Mouse (Mus musculus) midbrain, embryonic 11.5 days (tissue): ENCODE data around the gene Vmn1r181. TPM values are rescaled to one million over a fixed set of nuclear protein-coding genes. Genes with fewer than 3 reads are reported as not detected.
"Not testable (repeated sequence)": the region's sequence is repeated elsewhere in the genome, so short reads cannot be mapped to it uniquely, and the experiment has no call there.

Experiments
- ATAC-seq: fragments of 200-750 bp; cut with Nextera tagmentation; 2 replicates; pipeline ENCODE4 v1.8.0; 2017; ENCODE audit warnings: moderate TSS enrichment, moderate library complexity; ENCODE audit not compliant: low FRiP score
- DNase-seq: peaks from one replicate; pipeline ENCODE4 v3.0.0; 2015; ENCODE audit warnings: low spot score; ENCODE audit errors: missing footprints
- H3K27ac ChIP-seq: fragments of 300-500 bp; sonication (generic); 2 replicates; pipeline ENCODE4 v1.5.1; 2014; ENCODE audit warnings: low read depth, low read length
- H3K27me3 ChIP-seq: fragments of 300-500 bp; sonication (generic); 2 replicates; pipeline ENCODE4 v1.6.1; 2014; ENCODE audit warnings: mild to moderate bottlenecking, low read length, moderate library complexity, mixed read lengths; ENCODE audit not compliant: control insufficient read depth, insufficient read depth
- H3K36me3 ChIP-seq: fragments of 300-500 bp; sonication (generic); 2 replicates; pipeline ENCODE4 v1.6.1; 2014; ENCODE audit warnings: mild to moderate bottlenecking, low read length, moderate library complexity, mixed read lengths; ENCODE audit not compliant: control insufficient read depth, insufficient read depth
- H3K4me1 ChIP-seq: fragments of 300-500 bp; sonication (generic); 2 replicates; pipeline ENCODE4 v1.6.1; 2014; ENCODE audit warnings: low read length; ENCODE audit not compliant: control insufficient read depth, insufficient read depth
- H3K4me2 ChIP-seq: fragments of 300-500 bp; sonication (generic); 2 replicates; pipeline ENCODE4 v1.6.1; 2014; ENCODE audit warnings: mild to moderate bottlenecking, moderate library complexity
- H3K4me3 ChIP-seq: fragments of 300-500 bp; sonication (generic); 2 replicates; pipeline ENCODE4 v1.5.1; 2014; ENCODE audit warnings: low read depth, low read length
- H3K9ac ChIP-seq: fragments of 300-500 bp; sonication (generic); 2 replicates; pipeline ENCODE4 v1.6.1; 2014; ENCODE audit warnings: low read length
- H3K9me3 ChIP-seq: fragments of 300-500 bp; sonication (generic); 2 replicates; pipeline ENCODE4 v1.6.1; 2016; ENCODE audit warnings: low read length; ENCODE audit not compliant: control insufficient read depth
- WGBS: fragments of 180-500 bp; shearing (Covaris S2); extraction: QIAGEN DNeasy Blood & Tissue Kit; methylation state at CpG from one replicate; pipeline ENCODE4 v1.1.7; 2014; 5-methylcytosine and 5-hydroxymethylcytosine counted together
- polyA plus RNA-seq: library from polyadenylated mRNA; unstranded; fragments of >200 nt; fragmentation: Nextera tagmentation; extraction: Ambion mirVana; gene quantifications from 2 replicates; pipeline ENCODE4 v1.2.1, GENCODE M21; 2014

Gene Vmn1r181
- polyA plus RNA-seq = not detected in 2 replicates

DNA sequence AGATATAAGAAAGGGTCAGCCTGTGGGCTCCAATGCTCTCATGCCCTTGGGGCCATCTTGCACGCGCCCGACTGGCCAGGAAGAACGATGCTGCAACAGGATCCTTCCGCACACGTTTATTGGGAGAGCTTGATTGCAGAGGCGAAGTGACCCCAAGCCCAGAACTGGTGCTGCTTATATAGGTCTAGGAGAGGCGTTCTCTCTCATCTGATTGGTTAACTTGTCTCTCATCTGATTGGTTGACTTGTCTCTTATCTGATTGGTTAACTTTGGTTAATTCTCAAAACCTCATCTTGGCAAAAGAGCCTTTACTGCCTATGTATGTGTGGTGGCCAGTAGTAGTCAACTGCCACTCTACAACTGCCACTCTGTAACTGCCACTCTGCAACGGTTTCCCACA is at the start of gene Vmn1r181:
TSS of gene Vmn1r181 (plus strand) at position 301 of the 400 bp plus-strand sequence.
- H3K27me3 ChIP-seq, ATAC-seq, DNase-seq, H3K9ac ChIP-seq, H3K27ac ChIP-seq, H3K4me1 ChIP-seq, H3K36me3 ChIP-seq, H3K4me3 ChIP-seq, H3K4me2 ChIP-seq: not testable (repeated sequence)
- 77% methylated on average over 9 of the region's 9 CpGs for WGBS
- H3K9me3 ChIP-seq = peaks cover 22% of the 10 kb centered on the region; the same call in 1 of the 2 replicates

GRCm38 (mm10) chr7:23926678-23927077 is 47.7 kb upstream of the Vmn1r181 start, which contains the start of gene Vmn1r179:
Gene Vmn1r179, plus strand, starts transcription at chr7:23926978.
- no peaks in the 10 kb centered on the region for H3K4me1 ChIP-seq
- H3K27ac ChIP-seq = no peak within 1 kb of the TSS
- H3K9me3 ChIP-seq = peaks cover 10% of the 10 kb centered on the region
- DNase-seq (no peak), ATAC-seq (no peak)
- no peaks in the 10 kb centered on the region for H3K27me3 ChIP-seq
- WGBS = 51% methylated on average over 2 of the region's 2 CpGs
- no peak within 1 kb of the TSS for H3K9ac ChIP-seq
- H3K4me3 ChIP-seq = no peak within 1 kb of the TSS
- no peak within 1 kb of the TSS for H3K4me2 ChIP-seq
- no peaks in the 10 kb centered on the region for H3K36me3 ChIP-seq

DNA sequence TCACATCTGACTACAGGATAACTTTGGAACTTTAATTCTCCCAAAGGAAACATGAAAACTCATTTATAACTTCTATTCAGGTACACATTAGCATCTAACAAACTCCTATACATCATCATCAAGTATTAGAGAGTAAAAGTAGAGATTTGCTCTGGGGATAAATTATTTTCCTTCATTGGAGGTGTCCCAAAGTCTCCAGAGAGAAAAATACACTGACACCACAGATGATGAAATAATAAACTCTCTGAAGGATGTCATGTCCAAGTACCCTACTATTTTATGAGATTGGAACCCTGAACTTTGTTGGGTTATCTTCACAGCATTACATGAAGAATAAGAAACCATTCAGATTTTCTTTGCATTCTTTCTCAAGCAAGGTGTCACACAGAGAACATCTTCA is 24.1 kb upstream of the Vmn1r181 start, which contains the start of gene Vmn1r180:
TSS of gene Vmn1r180 (plus strand) at position 301 of the 400 bp plus-strand sequence.
- DNase-seq = no peak
- H3K9me3 ChIP-seq = peaks cover 8% of the 10 kb centered on the region; the same call in 1 of the 2 replicates

DNA sequence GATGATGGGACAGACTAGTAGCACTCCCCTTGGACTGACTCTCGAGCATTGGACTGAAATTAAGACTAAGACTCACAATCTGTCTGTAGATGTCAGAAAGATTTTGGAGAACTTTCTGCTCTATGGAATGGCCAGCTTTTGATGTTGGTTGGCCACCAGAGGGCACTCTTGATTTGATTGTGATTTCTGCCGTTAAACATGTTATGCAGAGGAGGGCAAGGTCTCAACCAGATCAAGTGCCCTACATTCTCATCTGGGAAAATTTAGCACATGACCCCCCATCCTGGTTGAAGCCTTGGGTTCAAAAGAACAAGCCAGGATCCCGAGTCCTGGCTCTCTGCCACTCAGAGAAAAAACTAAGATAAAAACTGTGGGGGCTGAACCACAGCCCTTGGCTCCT is 6.4 kb upstream of the Vmn1r181 start:
- 48% methylated on average over 3 of the region's 3 CpGs for WGBS
- H3K9me3 ChIP-seq = peaks cover 21% of the 10 kb centered on the region; the same call in 1 of the 2 replicates
- not testable (repeated sequence) for DNase-seq

More for the DNA sequence above, 24.1 kb upstream of the Vmn1r181 start, which contains the start of gene Vmn1r180:
- Histone ChIP-seq H3K9ac (no peak within 1 kb of the TSS), H3K4me1 (no peaks in the 10 kb centered on the region), H3K36me3 (no peaks in the 10 kb centered on the region), H3K27me3 (no peaks in the 10 kb centered on the region), H3K27ac (no peak within 1 kb of the TSS), H3K4me2 (no peak within 1 kb of the TSS), H3K4me3 (no peak within 1 kb of the TSS)
- no peak for ATAC-seq

GRCm38 (mm10) chr7:24001391-24001790 is 27.0 kb downstream of the Vmn1r181 start, which contains the start of gene V1rd19:
Gene V1rd19, plus strand, starts transcription at chr7:24001691.
- DNase-seq (no peak), ATAC-seq (no peak)
- Histone ChIP-seq H3K4me1 (no peaks in the 10 kb centered on the region), H3K27me3 (no peaks in the 10 kb centered on the region), H3K27ac (no peak within 1 kb of the TSS), H3K4me2 (no peak within 1 kb of the TSS), H3K4me3 (no peak within 1 kb of the TSS), H3K9me3 (peaks cover 17% of the 10 kb centered on the region), H3K9ac (no peak within 1 kb of the TSS), H3K36me3 (no peaks in the 10 kb centered on the region)
- 68% methylated on average over 2 of the region's 2 CpGs for WGBS

More for the DNA sequence above, 6.4 kb upstream of the Vmn1r181 start:
- not testable (repeated sequence) for H3K27ac ChIP-seq, H3K4me3 ChIP-seq, H3K4me1 ChIP-seq, H3K9ac ChIP-seq, H3K36me3 ChIP-seq, ATAC-seq, H3K4me2 ChIP-seq, H3K27me3 ChIP-seq

Other genes starting within 250 kb of the Vmn1r181 start
- not detected in 2 replicates for gene Vmn1r174, start 222.3 kb upstream of the Vmn1r181 start, polyA plus RNA-seq
- not detected in 2 replicates for gene Vmn1r175, start 164.0 kb upstream of the Vmn1r181 start, polyA plus RNA-seq
- gene Vmn1r176, start 137.2 kb upstream of the Vmn1r181 start, polyA plus RNA-seq = not detected in 2 replicates
- gene Vmn1r177, start 108.2 kb upstream of the Vmn1r181 start, polyA plus RNA-seq = not detected in 2 replicates
- not detected in 2 replicates for gene Vmn1r178, start 82.6 kb upstream of the Vmn1r181 start, polyA plus RNA-seq
- not detected in 2 replicates for gene Vmn1r179, start 47.6 kb upstream of the Vmn1r181 start, polyA plus RNA-seq
- not detected in 2 replicates for gene Vmn1r180, start 24.0 kb upstream of the Vmn1r181 start, polyA plus RNA-seq
- gene V1rd19, start 27.1 kb downstream of the Vmn1r181 start, polyA plus RNA-seq = not detected in 2 replicates
- gene Vmn1r183, start 78.6 kb downstream of the Vmn1r181 start, polyA plus RNA-seq = not detected in 2 replicates
- gene Zfp180, start 107.3 kb downstream of the Vmn1r181 start, polyA plus RNA-seq = 34.1 and 36.5 TPM in 2 replicates
- 4.1 and 4.3 TPM in 2 replicates for gene Zfp112, start 137.7 kb downstream of the Vmn1r181 start, polyA plus RNA-seq
- gene Zfp235, start 159.6 kb downstream of the Vmn1r181 start, polyA plus RNA-seq = 13.5 and 16.6 TPM in 2 replicates
- gene Zfp114, start 200.4 kb downstream of the Vmn1r181 start, polyA plus RNA-seq = 4.6 and 4.8 TPM in 2 replicates
- gene Zfp111, start 236.8 kb downstream of the Vmn1r181 start, polyA plus RNA-seq = 10.5 and 11.3 TPM in 2 replicates